21 mouse cellular contexts compared by ENCODE assay signal in the genomic region with DNA sequence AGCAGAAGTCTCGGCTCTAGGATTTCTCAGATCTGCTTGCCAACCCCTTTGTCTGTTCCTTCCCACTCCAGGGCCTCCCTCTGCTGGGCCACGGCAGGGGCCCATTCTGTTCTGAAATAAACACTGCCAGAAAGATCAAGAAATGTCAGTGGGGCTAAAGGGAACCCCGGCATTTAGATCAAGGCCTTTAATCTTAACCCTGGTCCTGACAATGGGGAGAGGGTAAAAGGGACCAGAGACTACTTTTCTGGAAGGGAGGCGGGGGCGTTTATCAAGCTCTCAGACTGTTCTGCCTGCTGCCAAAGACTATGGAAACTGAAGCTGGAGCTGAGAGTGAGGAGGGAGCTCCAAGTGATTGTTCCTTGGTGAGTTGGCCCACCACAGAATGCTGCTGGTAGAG.
DNase-seq lines count a peak whose midpoint lies in the region; ATAC-seq and TF ChIP-seq lines count a peak whose summit lies in the region.
"Had no signal": no experiment of that assay in that cellular context is flagged by ENCODE, and none has a peak within 500 bp of the region (broad histone marks: within the 10 kb centered on the region; RNA-seq: fewer than 3 reads in every experiment).

No protein-coding gene starts in this region.

- no peaks in the 10 kb centered on the region for H3K27me3 ChIP-seq in forebrain, embryonic 14.5 days (replicated peaks; ENCODE audit: control insufficient read depth, insufficient read depth, low read length)
- H3K27me3 ChIP-seq in forebrain, embryonic 15.5 days, result no peaks in the 10 kb centered on the region
- no peaks in the 10 kb centered on the region for H3K27me3 ChIP-seq in lung, embryonic 14.5 days (ENCODE audit: insufficient read depth, low read length)
- no peaks in the 10 kb centered on the region for H3K27me3 ChIP-seq in lung, postnatal 0 days (replicated peaks; ENCODE audit: insufficient read depth, low read length)
- no peaks in the 10 kb centered on the region for H3K27me3 ChIP-seq in embryonic facial prominence, embryonic 14.5 days (replicated peaks; ENCODE audit: control insufficient read depth, insufficient read depth, low read length)
- H3K27me3 ChIP-seq in stomach, postnatal 0 days (ENCODE audit: control insufficient read depth, insufficient read depth, low read length), result no peaks in the 10 kb centered on the region
- H3K27me3 ChIP-seq: hindbrain, embryonic 15.5 days; kidney, embryonic 15.5 days; liver, embryonic 12.5 days had no signal

- no peak overlapping the region for H3K9ac ChIP-seq in forebrain, embryonic 14.5 days (ENCODE audit: low read length)
- no peak overlapping the region for H3K9ac ChIP-seq in forebrain, embryonic 15.5 days (replicated peaks)
- H3K9ac ChIP-seq in lung, embryonic 14.5 days, result no peak overlapping the region
- H3K9ac ChIP-seq in lung, postnatal 0 days (replicated peaks; ENCODE audit: low read depth), result no peak overlapping the region
- H3K9ac ChIP-seq in embryonic facial prominence, embryonic 14.5 days (ENCODE audit: low read depth, low read length), result no peak overlapping the region
- H3K9ac ChIP-seq in stomach, postnatal 0 days (ENCODE audit: low read length), result no peak overlapping the region
- H3K9ac ChIP-seq: heart, embryonic 13.5 days; hindbrain, embryonic 15.5 days; kidney, embryonic 15.5 days; liver, embryonic 12.5 days had no signal

- no peak overlapping the region for H3K4me3 ChIP-seq in forebrain, embryonic 14.5 days (ENCODE audit: low read depth, low read length)
- no peak overlapping the region for H3K4me3 ChIP-seq in forebrain, embryonic 15.5 days
- H3K4me3 ChIP-seq in lung, embryonic 14.5 days (ENCODE audit: low read depth, low read length), result no peak overlapping the region
- H3K4me3 ChIP-seq in lung, postnatal 0 days (ENCODE audit: low read depth, low read length), result no peak overlapping the region
- H3K4me3 ChIP-seq in embryonic facial prominence, embryonic 14.5 days (ENCODE audit: low read depth, low read length), result no peak overlapping the region
- no peak overlapping the region for H3K4me3 ChIP-seq in stomach, postnatal 0 days (ENCODE audit: low read depth, low read length)
- H3K4me3 ChIP-seq: heart, embryonic 13.5 days; hindbrain, embryonic 15.5 days; kidney, embryonic 15.5 days; liver, embryonic 12.5 days had no signal

- no peaks in the 10 kb centered on the region for H3K36me3 ChIP-seq in forebrain, embryonic 14.5 days (ENCODE audit: control insufficient read depth, insufficient read depth, low read length)
- H3K36me3 ChIP-seq in forebrain, embryonic 15.5 days, result no peaks in the 10 kb centered on the region
- no peaks in the 10 kb centered on the region for H3K36me3 ChIP-seq in lung, embryonic 14.5 days (ENCODE audit: insufficient read depth)
- no peaks in the 10 kb centered on the region for H3K36me3 ChIP-seq in lung, postnatal 0 days (ENCODE audit: insufficient read depth, low read length)
- no peaks in the 10 kb centered on the region for H3K36me3 ChIP-seq in embryonic facial prominence, embryonic 14.5 days (ENCODE audit: control insufficient read depth, insufficient read depth, low read length)
- H3K36me3 ChIP-seq in stomach, postnatal 0 days (ENCODE audit: control insufficient read depth, insufficient read depth, low read length), result no peaks in the 10 kb centered on the region
- H3K36me3 ChIP-seq: heart, embryonic 13.5 days; hindbrain, embryonic 15.5 days; kidney, embryonic 15.5 days; liver, embryonic 12.5 days had no signal

- H3K4me1 ChIP-seq in forebrain, embryonic 14.5 days (ENCODE audit: control insufficient read depth, insufficient read depth, low read length), result peaks cover 7% of the 10 kb centered on the region
- peaks cover 16% of the 10 kb centered on the region for H3K4me1 ChIP-seq in forebrain, embryonic 15.5 days
- H3K4me1 ChIP-seq in lung, embryonic 14.5 days (ENCODE audit: insufficient read depth), result no peaks in the 10 kb centered on the region
- H3K4me1 ChIP-seq in lung, postnatal 0 days (ENCODE audit: insufficient read depth, low read depth, low read length), result no peaks in the 10 kb centered on the region
- peaks cover 20% of the 10 kb centered on the region for H3K4me1 ChIP-seq in embryonic facial prominence, embryonic 14.5 days (ENCODE audit: control insufficient read depth, insufficient read depth, low read length)
- no peaks in the 10 kb centered on the region for H3K4me1 ChIP-seq in stomach, postnatal 0 days (replicated peaks; ENCODE audit: control insufficient read depth, insufficient read depth)
- H3K4me1 ChIP-seq: hindbrain, embryonic 15.5 days; liver, embryonic 12.5 days had no signal

- no peak overlapping the region for H3K4me2 ChIP-seq in forebrain, embryonic 14.5 days (ENCODE audit: low read length)
- no peak overlapping the region for H3K4me2 ChIP-seq in forebrain, embryonic 15.5 days (replicated peaks)
- H3K4me2 ChIP-seq in lung, embryonic 14.5 days, result no peak overlapping the region
- H3K4me2 ChIP-seq in lung, postnatal 0 days (replicated peaks; ENCODE audit: low read depth, low read length), result no peak overlapping the region
- no peak overlapping the region for H3K4me2 ChIP-seq in embryonic facial prominence, embryonic 14.5 days (ENCODE audit: low read depth, low read length)
- no peak overlapping the region for H3K4me2 ChIP-seq in stomach, postnatal 0 days (replicated peaks; ENCODE audit: low read depth)
- H3K4me2 ChIP-seq: heart, embryonic 13.5 days; hindbrain, embryonic 15.5 days; kidney, embryonic 15.5 days; liver, embryonic 12.5 days had no signal

- H3K9me3 ChIP-seq in forebrain, embryonic 14.5 days (replicated peaks; ENCODE audit: control insufficient read depth, low read length), result no peaks in the 10 kb centered on the region
- H3K9me3 ChIP-seq in forebrain, embryonic 15.5 days, result no peaks in the 10 kb centered on the region
- no peaks in the 10 kb centered on the region for H3K9me3 ChIP-seq in lung, embryonic 14.5 days (ENCODE audit: low read depth, low read length)
- no peaks in the 10 kb centered on the region for H3K9me3 ChIP-seq in lung, postnatal 0 days (ENCODE audit: low read length)
- no peaks in the 10 kb centered on the region for H3K9me3 ChIP-seq in embryonic facial prominence, embryonic 14.5 days (ENCODE audit: control insufficient read depth, low read length)
- H3K9me3 ChIP-seq in stomach, postnatal 0 days (ENCODE audit: control insufficient read depth, low read length), result no peaks in the 10 kb centered on the region
- H3K9me3 ChIP-seq: heart, embryonic 13.5 days; hindbrain, embryonic 15.5 days; kidney, embryonic 15.5 days; liver, embryonic 12.5 days had no signal

- no peak overlapping the region for H3K27ac ChIP-seq in forebrain, embryonic 14.5 days (ENCODE audit: low read depth, low read length)
- H3K27ac ChIP-seq in forebrain, embryonic 15.5 days (replicated peaks), result no peak overlapping the region
- H3K27ac ChIP-seq in lung, embryonic 14.5 days (ENCODE audit: low read depth), result no peak overlapping the region
- no peak overlapping the region for H3K27ac ChIP-seq in lung, postnatal 0 days (ENCODE audit: low read length)
- H3K27ac ChIP-seq in embryonic facial prominence, embryonic 14.5 days (replicated peaks; ENCODE audit: low read depth, low read length), result no peak overlapping the region
- H3K27ac ChIP-seq in stomach, postnatal 0 days (replicated peaks), result 0 out of 2 replicates have a peak overlapping the region, but pooled peaks have one; percentile 45
- H3K27ac ChIP-seq: heart, embryonic 13.5 days; hindbrain, embryonic 15.5 days; kidney, embryonic 15.5 days; liver, embryonic 12.5 days had no signal

- 0 out of 2 replicates have a peak, but pooled peaks have one; percentile 34 for ATAC-seq in forebrain, embryonic 14.5 days
- ATAC-seq in forebrain, embryonic 15.5 days (replicated peaks), result no peak
- no peak for ATAC-seq in lung, embryonic 14.5 days (ENCODE audit: insufficient read depth)
- no peak for ATAC-seq in lung, postnatal 0 days
- no peak for ATAC-seq in embryonic facial prominence, embryonic 14.5 days (ENCODE audit: low read depth)
- ATAC-seq in stomach, postnatal 0 days (ENCODE audit: low FRiP score, low TSS enrichment), result no peak
- ATAC-seq: intestine, postnatal 0 days; liver, embryonic 12.5 days had no signal

- no peak for TF ChIP-seq CTCF in lung, embryonic 14.5 days (IDR thresholded peaks at IDR 0.05; ENCODE audit: low read depth)
- no peak for TF ChIP-seq CTCF in lung, postnatal 0 days (IDR thresholded peaks at IDR 0.05)
- no peak for TF ChIP-seq CTCF in stomach, postnatal 0 days (IDR thresholded peaks at IDR 0.05; ENCODE audit: low read depth)

- DNase-seq in forebrain, embryonic 14.5 days (ENCODE audit: low spot score), result peak; percentile 41
- DNase-seq in lung, embryonic 14.5 days, result peak; percentile 24
- no peak for DNase-seq in lung, postnatal 0 days (ENCODE audit: low spot score)
- DNase-seq in embryonic facial prominence, embryonic 14.5 days (ENCODE audit: low spot score), result peak; percentile 48
- no peak for DNase-seq in stomach, postnatal 0 days (ENCODE audit: low spot score)
- no peak for DNase-seq in left cerebral cortex, adult 18-20 months (ENCODE audit: low spot score in 2 of 2)
- DNase-seq in adrenal gland, adult 8-10 months, result no peak
- DNase-seq: adrenal gland, adult 2 months; B cell, adult 2 months; cerebellum, adult 11-12 months; kidney, postnatal 4 days; left cerebral cortex, postnatal 4 days; lung, adult 2 months; retina, postnatal 1 day; thymus, postnatal 25 days had no signal

- TF ChIP-seq EP300 in lung, postnatal 0 days (IDR thresholded peaks at IDR 0.05), result no peak
- no peak for TF ChIP-seq EP300 in stomach, postnatal 0 days (optimal IDR thresholded peaks at IDR 0.05)

- WGBS in forebrain, embryonic 14.5 days, result 18% methylated on average over 5 of the region's 5 CpGs
- 19% methylated on average over 5 of the region's 5 CpGs for WGBS in forebrain, embryonic 15.5 days
- WGBS in lung, embryonic 14.5 days, result 44% methylated on average over 5 of the region's 5 CpGs
- WGBS in lung, postnatal 0 days, result 46% methylated on average over 5 of the region's 5 CpGs
- 38% methylated on average over 5 of the region's 5 CpGs for WGBS in embryonic facial prominence, embryonic 14.5 days
- WGBS in stomach, postnatal 0 days, result 35% methylated on average over 5 of the region's 5 CpGs

Comparison
In these comparisons a context has a peak if more than half of its experiments do, and no peak if none do; other contexts are left out.
1. DNase-seq: peak in forebrain, embryonic 14.5 days (single experiment), lung, embryonic 14.5 days (single experiment) and embryonic facial prominence, embryonic 14.5 days (single experiment); none in lung, postnatal 0 days (single experiment), stomach, postnatal 0 days (single experiment), left cerebral cortex, adult 18-20 months (0 of 2) and adrenal gland, adult 8-10 months (single experiment).